Comparison of ENCODE assay signal across 28 mouse cellular contexts in the genomic region with DNA sequence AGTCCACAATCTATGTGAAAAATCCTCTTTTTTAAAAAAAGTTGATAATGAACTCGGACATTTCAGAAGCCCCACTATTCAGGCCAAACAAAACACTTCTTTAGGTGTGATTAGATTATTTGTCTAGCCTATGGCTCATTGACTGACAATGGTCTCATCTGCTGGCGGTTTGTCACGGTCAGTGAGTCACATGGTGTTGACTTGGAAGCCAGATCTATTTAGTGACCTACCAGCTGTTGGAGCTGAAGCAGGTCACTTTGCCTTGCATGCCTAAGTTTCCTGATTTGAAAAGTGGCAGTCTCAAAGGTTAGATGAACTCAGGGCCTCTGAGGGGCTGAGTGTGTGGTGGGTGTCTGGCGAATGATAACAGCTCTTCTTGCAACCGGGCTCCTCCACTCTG.
A peak's percentile ranks its signal among the peaks of the same experiment; 100 is the strongest.
DNase-seq lines count a peak whose midpoint lies in the region; ATAC-seq lines count a peak whose summit lies in the region.
"Had no signal": no experiment of that assay in that cellular context is flagged by ENCODE, and none has a peak within 500 bp of the region (broad histone marks: within the 10 kb centered on the region; RNA-seq: fewer than 3 reads in every experiment).

No protein-coding gene starts in this region.

- WGBS in midbrain, embryonic 16.5 days = 61% methylated on average over 5 of the region's 5 CpGs
- 65% methylated on average over 5 of the region's 5 CpGs for WGBS in midbrain, embryonic 11.5 days

- ATAC-seq in midbrain, embryonic 16.5 days = no peak
- no peak for ATAC-seq in midbrain, embryonic 11.5 days (ENCODE audit: low FRiP score)
- ATAC-seq: activated CD4-positive, CD25-positive, alpha-beta regulatory T cell, adult 4 months; CD4-positive, CD25-positive, alpha-beta regulatory T cell, adult 4 months; forebrain, embryonic 14.5 days; forebrain, embryonic 16.5 days; Patski had no signal

- H3K4me1 ChIP-seq in midbrain, embryonic 16.5 days (ENCODE audit: control insufficient read depth, insufficient read depth, low read length) = peaks cover under 1% of the 10 kb centered on the region; the same call in 1 of the 2 replicates
- H3K4me1 ChIP-seq in midbrain, embryonic 11.5 days (ENCODE audit: control insufficient read depth, insufficient read depth, low read length) = 0 out of 2 replicates have a peak, but pooled peaks cover 2% of the 10 kb centered on the region

- H3K4me2 ChIP-seq in midbrain, embryonic 16.5 days (ENCODE audit: low read length) = no peak overlapping the region
- no peak overlapping the region for H3K4me2 ChIP-seq in midbrain, embryonic 11.5 days
- H3K4me2 ChIP-seq: embryonic facial prominence, embryonic 13.5 days; embryonic facial prominence, embryonic 15.5 days; forebrain, embryonic 12.5 days had no signal

- H3K9ac ChIP-seq in midbrain, embryonic 16.5 days (ENCODE audit: low read depth, low read length) = no peak overlapping the region
- no peak overlapping the region for H3K9ac ChIP-seq in midbrain, embryonic 11.5 days (ENCODE audit: low read length)
- H3K9ac ChIP-seq: embryonic facial prominence, embryonic 13.5 days; embryonic facial prominence, embryonic 15.5 days; forebrain, embryonic 12.5 days had no signal

- DNase-seq in adrenal gland, postnatal 36 days = peak; percentile 25
- DNase-seq in adrenal gland, adult (ENCODE audit: inconsistent age in 2 of 2, low spot score in 1 of 2) = no peak
- DNase-seq in embryo, embryonic 10.5 days (ENCODE audit: low spot score) = peak; percentile 23
- no peak for DNase-seq in embryo, embryonic 9.5 days (ENCODE audit: extremely low spot score)
- DNase-seq in 3T3-L1 (ENCODE audit: low read depth, low spot score) = peak; percentile 48
- peak; percentile 37 for DNase-seq in adipocyte (ENCODE audit: low spot score)
- no peak for DNase-seq in midbrain, embryonic 11.5 days (ENCODE audit: low spot score, missing footprints)
- DNase-seq: adrenal gland, adult 8-10 months; adrenal gland, postnatal 14 days; cerebellum, adult 11 months; cerebellum, adult 18-20 months; cerebellum, adult 8-10 months; cerebellum, adult 9-11 months; cerebellum, postnatal 14 days; cerebellum, postnatal 36 days had no signal

- H3K27me3 ChIP-seq in midbrain, embryonic 16.5 days (ENCODE audit: control insufficient read depth, insufficient read depth, low read depth, low read length) = no peaks in the 10 kb centered on the region
- H3K27me3 ChIP-seq in midbrain, embryonic 11.5 days (ENCODE audit: control insufficient read depth, insufficient read depth, low read length) = no peaks in the 10 kb centered on the region
- H3K27me3 ChIP-seq: CH12.LX; embryonic facial prominence, embryonic 15.5 days had no signal

- H3K36me3 ChIP-seq in midbrain, embryonic 16.5 days (ENCODE audit: control insufficient read depth, insufficient read depth, low read length) = no peaks in the 10 kb centered on the region
- no peaks in the 10 kb centered on the region for H3K36me3 ChIP-seq in midbrain, embryonic 11.5 days (ENCODE audit: control insufficient read depth, insufficient read depth, low read length)
- H3K36me3 ChIP-seq: embryonic facial prominence, embryonic 13.5 days; embryonic facial prominence, embryonic 15.5 days; forebrain, embryonic 10.5 days; forebrain, embryonic 12.5 days; G1E had no signal

- H3K4me3 ChIP-seq in midbrain, embryonic 16.5 days (ENCODE audit: low read depth, low read length) = no peak overlapping the region
- no peak overlapping the region for H3K4me3 ChIP-seq in midbrain, embryonic 11.5 days (ENCODE audit: low read depth, low read length)
- H3K4me3 ChIP-seq: embryonic facial prominence, embryonic 13.5 days; embryonic facial prominence, embryonic 15.5 days; erythroblast, embryonic 14.5 days; forebrain, embryonic 10.5 days; forebrain, embryonic 12.5 days had no signal

- H3K9me3 ChIP-seq in midbrain, embryonic 16.5 days (replicated peaks; ENCODE audit: control insufficient read depth, low read length, poor library complexity, severe bottlenecking) = no peaks in the 10 kb centered on the region
- H3K9me3 ChIP-seq in midbrain, embryonic 11.5 days (ENCODE audit: control insufficient read depth, low read length) = no peaks in the 10 kb centered on the region
- H3K9me3 ChIP-seq: embryonic facial prominence, embryonic 13.5 days; embryonic facial prominence, embryonic 15.5 days; forebrain, embryonic 10.5 days; forebrain, embryonic 12.5 days had no signal

- H3K27ac ChIP-seq in midbrain, embryonic 16.5 days (ENCODE audit: low read length) = no peak overlapping the region
- no peak overlapping the region for H3K27ac ChIP-seq in midbrain, embryonic 11.5 days (ENCODE audit: low read depth, low read length)
- H3K27ac ChIP-seq: embryonic facial prominence, embryonic 13.5 days; embryonic facial prominence, embryonic 15.5 days; forebrain, embryonic 10.5 days; forebrain, embryonic 12.5 days had no signal

Comparison
In these comparisons a context has a peak if more than half of its experiments do, and no peak if none do; other contexts are left out.
1. DNase-seq: peak in adrenal gland, postnatal 36 days (2 of 2), embryo, embryonic 10.5 days (single experiment), 3T3-L1 (single experiment) and adipocyte (single experiment); none in adrenal gland, adult (0 of 2), embryo, embryonic 9.5 days (single experiment) and midbrain, embryonic 11.5 days (single experiment).